ENCODE assay signal across 8 mouse cellular contexts in the genomic region with DNA sequence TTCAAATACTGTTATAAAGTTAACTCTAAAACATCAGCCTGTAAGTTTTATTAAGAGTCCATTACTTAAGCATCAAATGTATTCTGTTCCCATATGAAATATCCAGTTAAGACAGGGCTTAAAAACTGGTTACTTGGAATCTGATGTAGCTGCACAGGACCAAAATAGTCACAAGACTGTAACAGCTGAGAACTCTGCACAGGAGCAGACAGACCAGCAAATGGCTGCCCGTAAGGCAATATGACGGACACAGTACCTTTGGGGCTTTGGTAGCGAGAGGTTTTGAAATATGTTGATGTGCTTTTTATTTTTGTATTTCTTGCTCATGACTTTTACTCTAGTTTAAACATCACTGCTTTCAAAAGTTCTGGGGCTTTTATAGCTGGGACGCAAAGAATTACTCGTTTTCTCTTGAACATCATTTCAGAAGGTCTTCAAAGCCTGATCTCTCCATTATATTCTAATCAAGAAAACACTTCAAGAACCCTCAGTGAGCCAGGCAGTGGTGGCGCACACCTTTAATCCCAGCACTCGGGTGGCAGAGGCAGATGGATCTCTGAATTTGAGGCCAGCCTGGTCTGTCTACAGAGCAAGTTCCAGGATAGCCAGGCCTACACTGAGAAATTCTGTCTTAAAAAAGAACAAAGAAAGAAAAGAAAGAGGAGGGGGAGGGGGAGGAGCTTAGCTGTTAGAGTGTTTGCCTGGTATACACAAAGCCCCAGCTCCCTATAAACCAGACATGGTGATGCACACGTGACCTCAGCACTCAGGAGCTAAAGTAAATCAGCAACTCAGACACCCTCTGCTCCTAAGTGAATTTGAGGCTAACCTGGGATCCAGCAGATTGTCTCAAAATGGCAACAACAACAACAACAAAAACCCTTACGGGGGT. TPM values are rescaled to one million over a fixed set of nuclear protein-coding genes. Genes with fewer than 3 reads are reported as not detected.
A peak's percentile ranks its signal among the peaks of the same experiment; 100 is the strongest.
DNase-seq lines count a peak whose midpoint lies in the region; ATAC-seq lines count a peak whose summit lies in the region.

No protein-coding gene starts in this region.

- no peaks in the 10 kb centered on the region for H3K27me3 ChIP-seq in lung, embryonic 15.5 days
- no peaks in the 10 kb centered on the region for H3K27me3 ChIP-seq in embryonic facial prominence, embryonic 10.5 days (replicated peaks; ENCODE audit: low read depth, poor library complexity, severe bottlenecking)
- no peaks in the 10 kb centered on the region for H3K27me3 ChIP-seq in midbrain, embryonic 10.5 days (ENCODE audit: low read depth, poor library complexity, severe bottlenecking)

- H3K4me1 ChIP-seq in lung, embryonic 15.5 days: peaks cover 34% of the 10 kb centered on the region
- H3K4me1 ChIP-seq in embryonic facial prominence, embryonic 10.5 days: peaks cover 33% of the 10 kb centered on the region
- peaks cover 40% of the 10 kb centered on the region for H3K4me1 ChIP-seq in midbrain, embryonic 10.5 days

- H3K4me3 ChIP-seq in lung, embryonic 15.5 days: peak overlapping the region; percentile 31
- peak overlapping the region; percentile 57 for H3K4me3 ChIP-seq in embryonic facial prominence, embryonic 10.5 days
- peak overlapping the region; percentile 54 for H3K4me3 ChIP-seq in midbrain, embryonic 10.5 days

- H3K27ac ChIP-seq in lung, embryonic 15.5 days: peak overlapping the region; percentile 99
- H3K27ac ChIP-seq in embryonic facial prominence, embryonic 10.5 days (replicated peaks): peak overlapping the region; percentile 99
- peak overlapping the region; percentile 97 for H3K27ac ChIP-seq in midbrain, embryonic 10.5 days (replicated peaks)

- no peaks in the 10 kb centered on the region for H3K9me3 ChIP-seq in lung, embryonic 15.5 days
- no peaks in the 10 kb centered on the region for H3K9me3 ChIP-seq in embryonic facial prominence, embryonic 10.5 days
- no peaks in the 10 kb centered on the region for H3K9me3 ChIP-seq in midbrain, embryonic 10.5 days (replicated peaks)

- peak overlapping the region; percentile 43 for H3K9ac ChIP-seq in lung, embryonic 15.5 days

- WGBS in lung, embryonic 15.5 days: 46% methylated on average over 9 of the region's 9 CpGs
- WGBS in embryonic facial prominence, embryonic 10.5 days: 46% methylated on average over 9 of the region's 9 CpGs
- WGBS in midbrain, embryonic 10.5 days: 42% methylated on average over 9 of the region's 9 CpGs

- H3K4me2 ChIP-seq in lung, embryonic 15.5 days: peak overlapping the region; percentile 68

- H3K36me3 ChIP-seq in lung, embryonic 15.5 days: no peaks in the 10 kb centered on the region
- no peaks in the 10 kb centered on the region for H3K36me3 ChIP-seq in embryonic facial prominence, embryonic 10.5 days (replicated peaks)
- H3K36me3 ChIP-seq in midbrain, embryonic 10.5 days: no peaks in the 10 kb centered on the region

- peak; percentile 78 for ATAC-seq in lung, embryonic 15.5 days (ENCODE audit: borderline replicate concordance, extremely low read depth, low FRiP score, low TSS enrichment)

- DNase-seq in lung, postnatal 14 days: no peak
- DNase-seq in embryonic facial prominence, embryonic 10.5 days (ENCODE audit: low spot score): peak; percentile 72
- DNase-seq in hindlimb bud, embryonic 11.5 days (ENCODE audit: extremely low spot score, low read depth, low spot score): peak; percentile 79
- no peak for DNase-seq in midbrain, embryonic 10.5 days (ENCODE audit: low spot score)
- DNase-seq in adrenal gland, postnatal 4 days (ENCODE audit: low spot score in 2 of 2): no peak
- DNase-seq in ovary, postnatal 10 days (ENCODE audit: low spot score): no peak
- DNase-seq in adrenal gland, adult 8-10 months: no peak

RNA-seq across cellular contexts. Expression of a gene that starts 22.9 kb away (rescaled TPM):
- 660 and 677 TPM in 2 replicates for polyA plus RNA-seq in lung, embryonic 15.5 days (2015; fragmentation: Nextera tagmentation; extraction: Ambion mirVana)
- polyA plus RNA-seq in embryonic facial prominence, embryonic 10.5 days (2016; fragmentation: Nextera tagmentation; extraction: Ambion mirVana): 660 and 664 TPM in 2 replicates
- polyA plus RNA-seq in midbrain, embryonic 10.5 days (2016; fragmentation: Nextera tagmentation; extraction: Ambion mirVana): 605 and 682 TPM in 2 replicates
- 100 to 1,000 TPM; 708 to 756 TPM for total RNA-seq in adrenal gland, postnatal 4 days (2021)
- 100 to 1,000 TPM; 380 to 518 (median 475) TPM for total RNA-seq in adrenal gland, adult 8-10 months (2022)

Comparison
In these comparisons a context has a peak if more than half of its experiments do, and no peak if none do; other contexts are left out.
1. DNase-seq: peak in embryonic facial prominence, embryonic 10.5 days (single experiment) and hindlimb bud, embryonic 11.5 days (single experiment); none in lung, postnatal 14 days (single experiment), midbrain, embryonic 10.5 days (single experiment), adrenal gland, postnatal 4 days (0 of 2), ovary, postnatal 10 days (single experiment) and adrenal gland, adult 8-10 months (single experiment).
2. Peak in every context shown above with its lines, with median percentiles within 50 percentile points of each other: H3K27ac ChIP-seq and H3K4me3 ChIP-seq.